Mouse (Mus musculus) embryonic facial prominence, embryonic 14.5 days (tissue): ENCODE results near the gene Ramp3. TPM values are rescaled to one million over a fixed set of nuclear protein-coding genes. Genes with fewer than 3 reads are reported as not detected.

ENCODE experiments used
- ATAC-seq: fragments of 200-750 bp; cut with Nextera tagmentation; 2 replicates; pipeline ENCODE4 v1.8.0; 2017; ENCODE audit warnings: low read depth, moderate number of reproducible peaks, moderate TSS enrichment
- DNase-seq: peaks from one replicate; pipeline ENCODE4 v3.0.0-alpha.2; 2015; ENCODE audit warnings: low spot score
- H3K27ac ChIP-seq: fragments of 300-500 bp; sonication (generic); replicated peaks from 2 replicates; pipeline ENCODE4 v1.5.1; 2014; ENCODE audit warnings: low read depth, mild to moderate bottlenecking, low read length, moderate library complexity
- H3K27me3 ChIP-seq: fragments of 300-500 bp; sonication (generic); replicated peaks from 2 replicates; pipeline ENCODE4 v1.6.1; 2014; ENCODE audit warnings: low read length; ENCODE audit not compliant: control insufficient read depth, insufficient read depth
- H3K36me3 ChIP-seq: fragments of 300-500 bp; sonication (generic); 2 replicates; pipeline ENCODE4 v1.6.1; 2014; ENCODE audit warnings: low read length, mixed read lengths; ENCODE audit not compliant: control insufficient read depth, insufficient read depth
- H3K4me1 ChIP-seq: fragments of 300-500 bp; sonication (generic); 2 replicates; pipeline ENCODE4 v1.6.1; 2014; ENCODE audit warnings: antibody characterized with exemption, low read length; ENCODE audit not compliant: control insufficient read depth, insufficient read depth
- H3K4me2 ChIP-seq: fragments of 300-500 bp; sonication (generic); 2 replicates; pipeline ENCODE4 v1.6.1; 2014; ENCODE audit warnings: low read depth, mild to moderate bottlenecking, low read length, moderate library complexity, mixed read lengths
- H3K4me3 ChIP-seq: fragments of 300-500 bp; sonication (generic); 2 replicates; pipeline ENCODE4 v1.5.1; 2014; ENCODE audit warnings: low read depth, mild to moderate bottlenecking, low read length
- H3K9ac ChIP-seq: fragments of 300-500 bp; sonication (generic); 2 replicates; pipeline ENCODE4 v1.6.1; 2014; ENCODE audit warnings: low read depth, mild to moderate bottlenecking, low read length, moderate library complexity, mixed read lengths
- H3K9me3 ChIP-seq: fragments of 300-500 bp; sonication (generic); 2 replicates; pipeline ENCODE4 v1.6.1; 2016; ENCODE audit warnings: low read length; ENCODE audit not compliant: control insufficient read depth
- WGBS: fragments of 180-500 bp; shearing (Covaris S2); extraction: QIAGEN DNeasy Blood & Tissue Kit; methylation state at CpG from one replicate; pipeline ENCODE4 v1.1.7; 2014; 5-methylcytosine and 5-hydroxymethylcytosine counted together
- polyA plus RNA-seq: library from polyadenylated mRNA; unstranded; fragments of >200 nt; fragmentation: Nextera tagmentation; extraction: Ambion mirVana; gene quantifications from 2 replicates; pipeline ENCODE4 v1.2.1, GENCODE M21; 2014

The Ramp3 gene
- polyA plus RNA-seq, 1 experiment from 2014 or later = 12.2 TPM

DNA sequence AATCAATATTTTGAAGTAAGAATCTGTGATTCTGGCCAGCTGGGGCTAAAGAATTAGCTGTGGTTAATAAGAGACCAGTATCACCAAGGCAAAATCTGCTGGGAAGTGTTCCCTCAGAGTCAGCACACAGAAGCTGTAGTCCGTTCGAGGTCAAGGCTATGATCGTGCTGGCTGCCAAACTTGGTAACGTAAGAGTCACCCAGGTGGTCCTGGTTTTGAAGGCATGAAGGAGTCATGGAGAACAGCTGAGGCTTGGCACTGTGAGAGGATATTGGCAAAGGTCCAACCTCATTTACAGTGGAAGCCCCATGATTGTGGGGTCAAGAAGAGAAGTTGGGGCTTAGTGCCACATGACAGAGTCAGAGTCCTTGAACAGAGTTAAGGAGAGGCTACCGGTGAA lies 68.6 kb downstream of the Ramp3 start:
- Histone ChIP-seq H3K27me3 (no peaks in the 10 kb centered on the region), H3K27ac (no peak overlapping the region), H3K9ac (no peak overlapping the region), H3K4me1 (no peaks in the 10 kb centered on the region), H3K4me2 (no peak overlapping the region), H3K9me3 (no peaks in the 10 kb centered on the region), H3K4me3 (no peak overlapping the region), H3K36me3 (no peaks in the 10 kb centered on the region)
- WGBS = 72% methylated on average over 5 of the region's 5 CpGs
- no peak for DNase-seq
- ATAC-seq = no peak

Other genes with a start within 250 kb of the Ramp3 start
- 4,672 and 4,857 TPM in 2 replicates for gene Ppia, start 243.1 kb upstream of the Ramp3 start, polyA plus RNA-seq
- gene H2afv, start 214.1 kb upstream of the Ramp3 start, polyA plus RNA-seq = 428 and 463 TPM in 2 replicates
- 28.8 and 29.2 TPM in 2 replicates for gene Purb, start 182.6 kb upstream of the Ramp3 start, polyA plus RNA-seq
- 2.1 and 2.4 TPM in 2 replicates for gene Myo1g, start 137.6 kb upstream of the Ramp3 start, polyA plus RNA-seq
- gene Ccm2, start 111.6 kb upstream of the Ramp3 start, polyA plus RNA-seq = 93.5 and 93.7 TPM in 2 replicates
- gene Nacad, start 52.5 kb upstream of the Ramp3 start, polyA plus RNA-seq = 7.0 and 8.5 TPM in 2 replicates
- gene Tbrg4, start 32.5 kb upstream of the Ramp3 start, polyA plus RNA-seq = 33.7 and 35.7 TPM in 2 replicates
- not detected in 2 replicates for gene Wap, start 19.9 kb upstream of the Ramp3 start, polyA plus RNA-seq
- not detected in 2 replicates for gene Gm11983, start 179.1 kb downstream of the Ramp3 start, polyA plus RNA-seq